Mouse (Mus musculus) forebrain, embryonic 12.5 days (tissue): ENCODE measurements around the gene Il1rl2. TPM values are rescaled to one million over a fixed set of nuclear protein-coding genes. Genes with fewer than 3 reads are reported as not detected.

Experiments used
- ATAC-seq: fragments of 200-750 bp; cut with Nextera tagmentation; 2 replicates; pipeline ENCODE4 v1.8.0; 2017; ENCODE audit warnings: moderate TSS enrichment; ENCODE audit not compliant: low FRiP score
- H3K27ac ChIP-seq: fragments of 300-500 bp; sonication (generic); 2 replicates; pipeline ENCODE4 v1.5.1; 2016; ENCODE audit warnings: mild to moderate bottlenecking
- H3K27me3 ChIP-seq: fragments of 300-500 bp; sonication (generic); 2 replicates; pipeline ENCODE4 v1.6.1; 2016; ENCODE audit warnings: mild to moderate bottlenecking
- H3K36me3 ChIP-seq: fragments of 300-500 bp; sonication (generic); replicated peaks from 2 replicates; pipeline ENCODE4 v1.6.1; 2016; ENCODE audit warnings: mild to moderate bottlenecking
- H3K4me1 ChIP-seq: fragments of 300-500 bp; sonication (generic); 2 replicates; pipeline ENCODE4 v1.6.1; 2016
- H3K4me2 ChIP-seq: fragments of 300-500 bp; sonication (generic); 2 replicates; pipeline ENCODE4 v1.6.1; 2016; ENCODE audit warnings: mild to moderate bottlenecking, moderate library complexity
- H3K4me3 ChIP-seq: fragments of 300-500 bp; sonication (generic); replicated peaks from 2 replicates; pipeline ENCODE4 v1.5.1; 2016; ENCODE audit warnings: mild to moderate bottlenecking
- H3K9ac ChIP-seq: fragments of 300-500 bp; sonication (generic); 2 replicates; pipeline ENCODE4 v1.6.1; 2016; ENCODE audit warnings: mild to moderate bottlenecking
- H3K9me3 ChIP-seq: fragments of 300-500 bp; sonication (generic); 2 replicates; pipeline ENCODE4 v1.6.1; 2016
- WGBS: fragments of 180-500 bp; shearing (Covaris S2); methylation state at CpG from one replicate; pipeline ENCODE4 v1.1.7; 2016; 5-methylcytosine and 5-hydroxymethylcytosine counted together
- polyA plus RNA-seq: library from polyadenylated mRNA; unstranded; fragments of >200 nt; fragmentation: Nextera tagmentation; extraction: Ambion mirVana; gene quantifications from 2 replicates; pipeline ENCODE4 v1.2.1, GENCODE M21; 2016

Gene Il1rl2
- polyA plus RNA-seq, 1 experiment from 2014 or later, result 1.6 TPM

- WGBS, result 70% methylated on average over 7 of the region's 7 CpGs
- H3K9me3 ChIP-seq, result no peaks in the 10 kb centered on the region
- H3K27me3 ChIP-seq, result no peaks in the 10 kb centered on the region
- H3K9ac ChIP-seq, result no peak overlapping the region
- no peak overlapping the region for H3K4me3 ChIP-seq
- peaks cover 9% of the 10 kb centered on the region; the same call in 1 of the 2 replicates for H3K4me1 ChIP-seq
- no peak for ATAC-seq
- no peak overlapping the region for H3K4me2 ChIP-seq
- H3K27ac ChIP-seq, result no peak overlapping the region
- H3K36me3 ChIP-seq, result no peaks in the 10 kb centered on the region
Observed at GRCm38 (mm10) chr1:40360969-40361368, 36.6 kb downstream of the Il1rl2 start.

GRCm38 (mm10) chr1:40361596-40361995 is 37.2 kb downstream of the Il1rl2 start:
- no peak overlapping the region for H3K4me2 ChIP-seq
- H3K9ac ChIP-seq, result no peak overlapping the region
- H3K4me3 ChIP-seq, result no peak overlapping the region
- H3K4me1 ChIP-seq, result peaks cover 9% of the 10 kb centered on the region; the same call in 1 of the 2 replicates
- no peaks in the 10 kb centered on the region for H3K27me3 ChIP-seq
- no peak for ATAC-seq
- no peaks in the 10 kb centered on the region for H3K9me3 ChIP-seq
- no peaks in the 10 kb centered on the region for H3K36me3 ChIP-seq
- 63% methylated on average over 1 of the region's 1 CpGs for WGBS
- H3K27ac ChIP-seq, result no peak overlapping the region

- Histone ChIP-seq H3K4me2 (no peak overlapping the region), H3K27me3 (no peaks in the 10 kb centered on the region), H3K27ac (no peak overlapping the region), H3K9ac (no peak overlapping the region), H3K36me3 (no peaks in the 10 kb centered on the region), H3K4me1 (peaks cover 9% of the 10 kb centered on the region; the same call in 1 of the 2 replicates), H3K9me3 (no peaks in the 10 kb centered on the region), H3K4me3 (no peak overlapping the region)
- ATAC-seq, result no peak
- 79% methylated on average over 11 of the region's 11 CpGs for WGBS
Observed at GRCm38 (mm10) chr1:40362784-40363183, 38.4 kb downstream of the Il1rl2 start.

DNA sequence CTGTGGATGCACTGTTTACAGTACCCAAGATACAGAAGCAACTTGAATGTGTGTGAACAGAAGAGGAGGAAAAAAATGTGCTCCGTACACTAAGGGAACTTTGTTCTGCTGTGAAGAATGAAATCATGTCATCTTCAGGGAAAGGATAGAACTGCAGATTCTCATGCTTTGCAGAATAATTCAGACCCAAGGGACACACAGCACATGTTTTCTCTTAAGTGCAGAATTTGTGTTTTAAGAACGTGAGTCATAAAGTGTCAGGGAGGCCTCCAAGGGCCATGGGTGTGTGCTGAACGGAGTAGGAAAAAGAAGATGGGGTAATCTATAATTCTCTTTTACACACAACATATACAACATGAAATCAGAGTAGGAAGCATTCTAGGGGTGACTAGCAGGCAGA is 48.5 kb downstream of the Il1rl2 start:
- Histone ChIP-seq H3K9ac (no peak overlapping the region), H3K4me3 (no peak overlapping the region), H3K36me3 (no peaks in the 10 kb centered on the region), H3K9me3 (no peaks in the 10 kb centered on the region), H3K27me3 (no peaks in the 10 kb centered on the region), H3K4me2 (no peak overlapping the region), H3K27ac (no peak overlapping the region), H3K4me1 (no peaks in the 10 kb centered on the region)
- ATAC-seq, result no peak
- 94% methylated on average over 3 of the region's 3 CpGs for WGBS

- WGBS, result 87% methylated on average over 4 of the region's 4 CpGs
Observed at GRCm38 (mm10) chr1:40375148-40375547, 50.7 kb downstream of the Il1rl2 start.

DNA sequence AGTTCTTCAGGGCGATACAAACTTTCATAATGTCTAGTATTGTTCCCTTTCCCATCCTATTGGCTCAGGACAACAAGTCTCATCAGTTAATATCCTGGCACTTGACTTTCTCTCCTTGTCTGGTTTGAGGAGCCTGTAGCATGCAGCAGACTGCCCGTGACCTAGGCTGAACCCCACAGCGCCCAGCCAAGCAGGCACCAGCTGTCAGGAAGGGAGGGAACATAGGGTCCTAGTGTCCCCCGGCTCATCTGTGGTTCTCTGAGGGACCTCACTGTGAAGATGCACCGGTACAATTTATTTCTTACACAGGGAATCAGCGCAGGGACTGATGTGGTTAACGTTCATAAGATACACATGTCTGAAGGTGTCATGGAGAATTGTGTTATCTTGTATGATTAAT is 52.3 kb downstream of the Il1rl2 start:
- Histone ChIP-seq H3K4me2 (no peak overlapping the region), H3K9ac (no peak overlapping the region), H3K36me3 (no peaks in the 10 kb centered on the region), H3K27me3 (no peaks in the 10 kb centered on the region), H3K27ac (no peak overlapping the region), H3K4me1 (no peaks in the 10 kb centered on the region), H3K9me3 (no peaks in the 10 kb centered on the region), H3K4me3 (no peak overlapping the region)
- no peak for ATAC-seq
- WGBS, result 75% methylated on average over 7 of the region's 7 CpGs

More at GRCm38 (mm10) chr1:40375148-40375547, 50.7 kb downstream of the Il1rl2 start:
- Histone ChIP-seq H3K9me3 (no peaks in the 10 kb centered on the region), H3K27me3 (no peaks in the 10 kb centered on the region), H3K36me3 (no peaks in the 10 kb centered on the region), H3K9ac (no peak overlapping the region), H3K4me2 (no peak overlapping the region), H3K4me1 (no peaks in the 10 kb centered on the region), H3K27ac (no peak overlapping the region), H3K4me3 (no peak overlapping the region)
- ATAC-seq, result no peak

DNA sequence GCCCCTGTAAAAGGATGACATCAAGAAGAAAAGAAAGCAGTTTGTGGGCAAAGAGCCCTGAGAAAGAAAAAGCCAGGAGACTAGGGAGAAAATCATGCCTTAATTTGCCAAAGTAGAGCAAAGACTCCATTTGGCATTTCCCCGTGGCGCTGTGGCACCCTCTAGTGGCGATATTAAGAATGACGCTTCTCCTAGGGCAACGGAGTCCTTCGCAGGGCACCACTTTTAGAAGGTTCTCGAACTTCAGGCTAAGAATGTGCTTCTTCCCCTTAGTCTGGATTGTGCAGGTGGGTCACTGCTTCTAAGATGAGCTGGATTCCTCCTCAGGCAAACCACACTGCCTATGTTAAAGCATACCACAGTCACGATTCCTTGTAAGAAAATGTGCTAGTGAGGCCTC is 54.4 kb downstream of the Il1rl2 start:
- no peaks in the 10 kb centered on the region for H3K4me1 ChIP-seq
- H3K36me3 ChIP-seq, result no peaks in the 10 kb centered on the region
- no peaks in the 10 kb centered on the region for H3K27me3 ChIP-seq
- H3K9me3 ChIP-seq, result no peaks in the 10 kb centered on the region
- H3K9ac ChIP-seq, result no peak overlapping the region
- 17% methylated on average over 8 of the region's 8 CpGs for WGBS
- H3K4me3 ChIP-seq, result no peak overlapping the region
- no peak overlapping the region for H3K4me2 ChIP-seq
- H3K27ac ChIP-seq, result no peak overlapping the region
- ATAC-seq, result no peak

DNA sequence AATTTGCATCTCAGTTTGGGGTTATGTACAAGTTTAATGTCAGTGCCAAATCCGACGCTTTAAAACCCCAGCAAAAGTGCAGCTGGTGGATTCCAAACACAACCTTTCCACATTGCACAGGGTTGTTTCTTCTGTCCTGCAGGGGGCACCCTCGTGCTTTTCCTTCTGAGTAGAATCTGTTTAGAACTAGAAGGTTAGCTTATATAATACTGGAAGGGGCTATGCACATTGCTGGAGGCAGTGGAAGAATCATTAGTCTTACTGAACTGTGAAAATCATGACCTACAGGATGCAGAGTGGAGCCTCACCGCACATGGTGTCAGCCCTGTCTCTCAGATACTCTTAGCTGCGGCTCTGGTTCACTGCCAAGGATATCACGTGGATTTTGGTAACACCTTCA is 55.7 kb downstream of the Il1rl2 start:
- ATAC-seq, result no peak
- no peak overlapping the region for H3K27ac ChIP-seq
- no peaks in the 10 kb centered on the region for H3K27me3 ChIP-seq
- WGBS, result 61% methylated on average over 6 of the region's 6 CpGs
- H3K9ac ChIP-seq, result no peak overlapping the region
- H3K4me1 ChIP-seq, result no peaks in the 10 kb centered on the region
- H3K4me3 ChIP-seq, result no peak overlapping the region
- H3K9me3 ChIP-seq, result no peaks in the 10 kb centered on the region
- no peak overlapping the region for H3K4me2 ChIP-seq
- H3K36me3 ChIP-seq, result no peaks in the 10 kb centered on the region

DNA sequence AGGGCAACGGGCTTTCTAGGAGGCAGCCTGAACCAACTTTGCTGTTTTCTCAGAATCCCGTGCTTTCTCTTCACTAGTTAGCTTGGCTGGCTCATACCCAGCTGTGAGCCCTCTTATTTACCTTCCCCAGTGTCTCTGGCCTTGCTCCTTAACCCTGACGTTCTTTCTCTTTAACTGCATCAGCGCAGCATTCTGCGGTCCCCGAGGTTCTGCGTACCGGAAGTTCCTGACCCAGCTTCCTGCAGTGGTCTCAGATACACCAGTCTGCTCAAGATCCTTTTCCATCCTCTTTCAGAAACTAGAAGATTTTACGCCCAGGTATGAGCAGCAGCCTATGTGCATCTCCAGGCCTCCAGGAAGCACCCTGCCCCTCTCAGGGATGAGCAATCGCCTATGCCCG is 56.6 kb downstream of the Il1rl2 start:
- no peaks in the 10 kb centered on the region for H3K4me1 ChIP-seq
- no peak for ATAC-seq

GRCm38 (mm10) chr1:40382841-40383240 is 58.4 kb downstream of the Il1rl2 start:
- no peak overlapping the region for H3K4me3 ChIP-seq
- H3K9me3 ChIP-seq, result no peaks in the 10 kb centered on the region
- 93% methylated on average over 5 of the region's 5 CpGs for WGBS
- H3K36me3 ChIP-seq, result no peaks in the 10 kb centered on the region
- H3K9ac ChIP-seq, result no peak overlapping the region
- no peak overlapping the region for H3K4me2 ChIP-seq
- no peaks in the 10 kb centered on the region for H3K27me3 ChIP-seq
- no peak overlapping the region for H3K27ac ChIP-seq
- no peaks in the 10 kb centered on the region for H3K4me1 ChIP-seq
- no peak for ATAC-seq

More for the DNA sequence above, 56.6 kb downstream of the Il1rl2 start:
- Histone ChIP-seq H3K27ac (no peak overlapping the region), H3K4me2 (no peak overlapping the region), H3K27me3 (no peaks in the 10 kb centered on the region), H3K4me3 (no peak overlapping the region), H3K9me3 (no peaks in the 10 kb centered on the region), H3K36me3 (no peaks in the 10 kb centered on the region), H3K9ac (no peak overlapping the region)
- WGBS, result 86% methylated on average over 11 of the region's 11 CpGs

- Histone ChIP-seq H3K4me1 (no peaks in the 10 kb centered on the region), H3K36me3 (no peaks in the 10 kb centered on the region), H3K27me3 (no peaks in the 10 kb centered on the region), H3K9me3 (no peaks in the 10 kb centered on the region), H3K27ac (no peak overlapping the region), H3K4me3 (no peak overlapping the region), H3K9ac (no peak overlapping the region), H3K4me2 (no peak overlapping the region)
- ATAC-seq, result no peak
- 88% methylated on average over 8 of the region's 8 CpGs for WGBS
Observed at GRCm38 (mm10) chr1:40384931-40385545, 60.6 kb downstream of the Il1rl2 start.

- H3K4me3 ChIP-seq, result no peak overlapping the region
- no peak for ATAC-seq
- WGBS, result 76% methylated on average over 3 of the region's 3 CpGs
- H3K4me2 ChIP-seq, result no peak overlapping the region
- no peaks in the 10 kb centered on the region for H3K9me3 ChIP-seq
- H3K9ac ChIP-seq, result no peak overlapping the region
- H3K27ac ChIP-seq, result no peak overlapping the region
- H3K36me3 ChIP-seq, result no peaks in the 10 kb centered on the region
- H3K27me3 ChIP-seq, result no peaks in the 10 kb centered on the region
- no peaks in the 10 kb centered on the region for H3K4me1 ChIP-seq
Observed at GRCm38 (mm10) chr1:40391374-40391773, 67.0 kb downstream of the Il1rl2 start.

GRCm38 (mm10) chr1:40392535-40392934 is 68.1 kb downstream of the Il1rl2 start:
- Histone ChIP-seq H3K9ac (no peak overlapping the region), H3K4me3 (no peak overlapping the region), H3K27me3 (no peaks in the 10 kb centered on the region), H3K36me3 (no peaks in the 10 kb centered on the region), H3K4me2 (no peak overlapping the region), H3K9me3 (no peaks in the 10 kb centered on the region), H3K27ac (no peak overlapping the region), H3K4me1 (no peaks in the 10 kb centered on the region)
- ATAC-seq, result no peak
- WGBS, result 86% methylated on average over 6 of the region's 6 CpGs
